Mouse (Mus musculus): ENCODE results near the gene Rgsl1. TPM values are rescaled to one million over a fixed set of nuclear protein-coding genes. Genes with fewer than 3 reads are reported as not detected.

Rgsl1 gene
- total and polyA plus RNA-seq, 3 experiments, result not detected

DNA sequence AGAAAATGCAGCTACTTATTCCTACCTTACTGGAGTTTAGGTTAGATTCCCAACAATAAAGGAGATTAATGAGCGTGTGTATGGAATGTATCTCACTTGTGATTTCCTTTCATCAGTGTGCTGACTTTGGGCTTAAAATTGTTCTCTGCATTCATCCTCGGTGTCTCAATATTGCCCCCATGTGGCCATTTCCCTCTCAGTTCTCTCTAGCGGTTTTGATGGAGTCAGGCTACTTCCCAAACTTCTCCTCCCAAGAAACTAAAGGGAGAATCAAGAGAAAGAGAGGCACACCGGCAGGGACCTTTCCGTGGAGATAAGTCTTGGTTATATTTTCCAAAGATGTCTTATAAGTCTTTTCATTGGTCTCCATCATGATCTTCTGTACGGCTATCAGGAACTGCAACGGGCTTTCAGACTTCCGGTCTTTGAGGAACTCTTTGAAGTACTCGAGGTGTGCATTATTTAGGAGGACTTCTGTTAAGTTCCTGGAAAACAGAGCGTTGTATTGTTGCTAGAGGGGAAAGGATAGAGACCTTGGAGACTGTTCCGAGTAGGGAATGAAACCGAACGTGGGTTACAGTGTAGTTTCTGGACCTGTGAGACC lies 36.5 kb downstream of the Rgsl1 start:
- peak; percentile 55 for DNase-seq (ENCODE audit: low read depth, low spot score)
- Histone ChIP-seq H3K79me2 (ENCODE audit: control insufficient read depth, insufficient read depth, low read length, poor library complexity) (no peaks in the 10 kb centered on the region), H3K9ac (ENCODE audit: control insufficient read depth, low read depth, low read length, poor library complexity, severe bottlenecking) (no peak overlapping the region), H3K4me3 (ENCODE audit: control insufficient read depth in 1 of 2, insufficient read depth in 1 of 2, low read depth in 2 of 2, low read length in 2 of 2) (no peak overlapping the region), H3K4me1 (ENCODE audit: control insufficient read depth in 1 of 2, insufficient read depth in 2 of 2, low read length in 2 of 2) (no peaks in the 10 kb centered on the region), H3K27me3 (ENCODE audit: control insufficient read depth in 1 of 2, insufficient read depth in 2 of 2, low read length in 2 of 2) (peaks cover 0 to 4% of the 10 kb centered on the region in 2 experiments; a peak in 3 of 4 replicates), H3K9me3 (replicated peaks; ENCODE audit: insufficient read depth, low read length) (no peaks in the 10 kb centered on the region), H3K36me3 (ENCODE audit: control insufficient read depth in 1 of 2, insufficient read depth in 2 of 2, low read length in 2 of 2) (no peaks in the 10 kb centered on the region), H3K27ac (ENCODE audit: control insufficient read depth, low read depth, low read length) (no peak overlapping the region)
- no peak for TF ChIP-seq BHLHE40 (IDR thresholded peaks at IDR 0.05; ENCODE audit: borderline replicate concordance, low read depth, low read length)
- peak; percentile 54 to 71 (median 62) for TF ChIP-seq CTCF (IDR thresholded peaks at IDR 0.05 in 2 of 3, conservative IDR thresholded peaks at IDR 0.05 in 1 of 3; ENCODE audit: control insufficient read depth in 1 of 3, insufficient read depth in 1 of 3, low read depth in 2 of 3, low read length in 3 of 3, poor library complexity in 1 of 3, severe bottlenecking in 1 of 3)
- TF ChIP-seq SMC3 (IDR thresholded peaks at IDR 0.05; ENCODE audit: low read depth, low read length), result peak; percentile 65
- TF ChIP-seq CHD1 (IDR thresholded peaks at IDR 0.05; ENCODE audit: low read depth, low read length), result no peak
- TF ChIP-seq GABPA (IDR thresholded peaks at IDR 0.05; ENCODE audit: low read depth, low read length), result no peak
- no peak for TF ChIP-seq RCOR1 (IDR thresholded peaks at IDR 0.05; ENCODE audit: low read depth, low read length)
- no peak for TF ChIP-seq CHD2 (IDR thresholded peaks at IDR 0.05; ENCODE audit: low read length)
- no peak for TF ChIP-seq GATA1 (IDR thresholded peaks at IDR 0.05; ENCODE audit: low read depth, low read length)
- TF ChIP-seq ETS1 (IDR thresholded peaks at IDR 0.05; ENCODE audit: low read depth, low read length), result no peak
- peak; percentile 69 for TF ChIP-seq RAD21 (IDR thresholded peaks at IDR 0.05; ENCODE audit: low read depth, low read length)
- TF ChIP-seq ZMIZ1 (IDR thresholded peaks at IDR 0.05; ENCODE audit: low read depth, low read length), result no peak

DNA sequence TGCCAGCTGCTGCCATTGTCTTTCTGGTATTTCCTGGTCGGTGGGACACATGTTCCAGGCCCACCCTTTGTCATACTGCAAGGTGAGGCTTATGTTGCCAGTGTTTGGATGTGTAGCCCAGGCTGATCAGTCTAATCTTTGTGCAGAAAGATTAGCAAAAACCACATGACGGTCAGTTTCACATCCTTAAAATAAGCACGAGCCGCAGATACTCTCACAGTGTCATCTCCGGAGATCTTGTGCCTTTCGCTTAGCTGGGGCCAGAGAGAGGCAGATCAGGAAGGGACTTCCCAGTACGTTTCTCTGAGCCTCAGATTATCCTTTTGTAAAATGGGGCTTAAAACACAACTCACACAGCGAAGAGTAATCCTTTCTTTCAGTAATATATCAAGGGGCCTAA lies 40.4 kb downstream of the Rgsl1 start:
- DNase-seq (ENCODE audit: low read depth, low spot score), result no peak
- H3K27ac ChIP-seq (ENCODE audit: control insufficient read depth, low read depth, low read length), result no peak overlapping the region
- no peak overlapping the region for H3K9ac ChIP-seq (ENCODE audit: control insufficient read depth, low read depth, low read length, poor library complexity, severe bottlenecking)

DNA sequence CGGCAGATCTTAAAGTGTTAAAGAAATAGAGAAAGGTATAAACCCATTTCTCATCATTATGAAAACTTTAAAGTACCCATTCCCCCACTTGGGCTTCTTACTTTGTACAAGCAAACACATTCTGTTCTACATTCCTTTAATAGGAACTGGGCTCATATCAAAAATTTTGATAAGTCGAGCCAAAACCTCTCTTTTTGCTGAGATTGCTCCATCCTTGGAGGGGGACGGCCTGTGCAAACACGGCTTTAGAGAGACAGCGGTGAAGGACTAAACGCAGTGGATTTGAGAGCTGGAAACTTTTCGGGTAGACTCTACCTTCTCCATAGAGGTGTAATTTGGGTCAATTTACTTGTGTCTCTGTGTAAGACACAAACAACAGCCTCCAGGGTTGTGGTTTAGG lies 41.3 kb downstream of the Rgsl1 start:
- Histone ChIP-seq H3K4me1 (ENCODE audit: control insufficient read depth in 1 of 2, insufficient read depth in 2 of 2, low read length in 2 of 2) (no peaks in the 10 kb centered on the region), H3K27ac (ENCODE audit: control insufficient read depth, low read depth, low read length) (no peak overlapping the region), H3K27me3 (ENCODE audit: control insufficient read depth in 1 of 2, insufficient read depth in 2 of 2, low read length in 2 of 2) (no peaks in the 10 kb centered on the region), H3K9ac (ENCODE audit: control insufficient read depth, low read depth, low read length, poor library complexity, severe bottlenecking) (no peak overlapping the region), H3K79me2 (ENCODE audit: control insufficient read depth, insufficient read depth, low read length, poor library complexity) (no peaks in the 10 kb centered on the region), H3K4me3 (ENCODE audit: control insufficient read depth in 1 of 2, insufficient read depth in 1 of 2, low read depth in 2 of 2, low read length in 2 of 2) (no peak overlapping the region), H3K9me3 (replicated peaks; ENCODE audit: insufficient read depth, low read length) (no peaks in the 10 kb centered on the region), H3K36me3 (ENCODE audit: control insufficient read depth in 1 of 2, insufficient read depth in 2 of 2, low read length in 2 of 2) (no peaks in the 10 kb centered on the region)
- DNase-seq (ENCODE audit: low read depth, low spot score), result no peak
- TF ChIP-seq UBTF (IDR thresholded peaks at IDR 0.05; ENCODE audit: borderline replicate concordance, insufficient read depth, low read depth, low read length) (no peak), RAD21 (IDR thresholded peaks at IDR 0.05; ENCODE audit: low read depth, low read length) (no peak), NELFE (IDR thresholded peaks at IDR 0.05; ENCODE audit: low read depth, low read length) (no peak), MAZ (IDR thresholded peaks at IDR 0.05; ENCODE audit: low read depth, low read length) (no peak), TBP (IDR thresholded peaks at IDR 0.05; ENCODE audit: low read depth, low read length) (no peak), USF1 (IDR thresholded peaks at IDR 0.05; ENCODE audit: low read depth, low read length) (no peak), TCF12 (IDR thresholded peaks at IDR 0.05; ENCODE audit: low read depth, low read length) (no peak)

More for the DNA sequence above, 40.4 kb downstream of the Rgsl1 start:
- TF ChIP-seq USF2 (IDR thresholded peaks at IDR 0.05; ENCODE audit: borderline replicate concordance in 1 of 2, insufficient read depth in 1 of 2, low read depth in 1 of 2, low read length in 2 of 2) (no peak), HCFC1 (IDR thresholded peaks at IDR 0.05; ENCODE audit: low read depth, low read length) (no peak), ZNF384 (IDR thresholded peaks at IDR 0.05; ENCODE audit: low read depth, low read length) (no peak)
- H3K36me3 ChIP-seq (ENCODE audit: control insufficient read depth in 1 of 2, insufficient read depth in 2 of 2, low read length in 2 of 2), result no peaks in the 10 kb centered on the region
- H3K4me1 ChIP-seq (ENCODE audit: control insufficient read depth in 1 of 2, insufficient read depth in 2 of 2, low read length in 2 of 2), result no peaks in the 10 kb centered on the region
- peaks cover 0 to under 1% of the 10 kb centered on the region in 2 experiments; a peak in 1 of 4 replicates for H3K27me3 ChIP-seq (ENCODE audit: control insufficient read depth in 1 of 2, insufficient read depth in 2 of 2, low read length in 2 of 2)
- H3K79me2 ChIP-seq (ENCODE audit: control insufficient read depth, insufficient read depth, low read length, poor library complexity), result no peaks in the 10 kb centered on the region
- H3K4me3 ChIP-seq (ENCODE audit: control insufficient read depth in 1 of 2, insufficient read depth in 1 of 2, low read depth in 2 of 2, low read length in 2 of 2), result no peak overlapping the region
- no peaks in the 10 kb centered on the region for H3K9me3 ChIP-seq (replicated peaks; ENCODE audit: insufficient read depth, low read length)

Data from MEL (cell line).